Mouse (Mus musculus) cerebellum, adult 9-11 months (tissue): Measurements from ENCODE around the gene Kin.

Experiments used
- DNase-seq: peaks from one replicate; pipeline ENCODE4 v3.0.0; 2022

Gene Kin

DNA sequence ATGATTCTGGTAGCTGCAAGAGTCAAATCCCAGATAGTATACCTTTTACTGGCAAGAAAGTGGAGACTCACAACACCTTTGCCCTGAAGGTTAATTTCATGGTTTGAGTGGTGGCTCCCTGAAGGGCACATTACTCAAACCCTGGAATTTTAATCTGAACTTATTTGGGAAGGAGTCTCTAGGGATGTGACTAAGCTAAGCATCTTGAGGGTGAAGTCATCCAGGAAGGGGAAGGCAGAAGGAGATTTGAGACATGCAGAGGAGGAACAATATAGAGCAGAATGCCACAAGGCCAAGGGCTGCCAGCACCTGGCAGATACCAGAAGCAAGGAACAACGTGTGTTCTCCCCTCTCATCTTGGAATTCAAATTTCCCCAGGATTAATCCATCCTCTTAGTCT lies 38.4 kb downstream of the Kin start:
- no peak for DNase-seq

DNA sequence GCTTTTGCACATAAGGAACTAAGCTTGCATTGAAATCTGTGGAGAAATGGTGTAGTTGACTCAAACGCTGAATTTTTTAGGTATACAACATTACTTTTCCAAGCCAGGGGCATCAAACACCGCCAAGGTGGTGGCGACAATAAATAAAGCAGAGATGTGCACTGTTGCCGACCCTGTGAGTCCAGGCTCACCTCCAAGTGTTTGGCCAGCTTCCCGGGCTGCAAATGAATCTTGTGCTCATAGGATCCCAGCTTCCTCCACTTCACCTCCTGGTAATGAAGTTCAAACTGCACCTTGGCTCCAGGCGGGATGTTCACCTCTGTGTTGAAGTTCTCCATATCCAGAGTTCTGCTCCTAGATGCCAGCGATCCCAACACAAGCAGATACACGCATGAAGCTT lies 38.9 kb downstream of the Kin start:
- DNase-seq, result no peak

DNA sequence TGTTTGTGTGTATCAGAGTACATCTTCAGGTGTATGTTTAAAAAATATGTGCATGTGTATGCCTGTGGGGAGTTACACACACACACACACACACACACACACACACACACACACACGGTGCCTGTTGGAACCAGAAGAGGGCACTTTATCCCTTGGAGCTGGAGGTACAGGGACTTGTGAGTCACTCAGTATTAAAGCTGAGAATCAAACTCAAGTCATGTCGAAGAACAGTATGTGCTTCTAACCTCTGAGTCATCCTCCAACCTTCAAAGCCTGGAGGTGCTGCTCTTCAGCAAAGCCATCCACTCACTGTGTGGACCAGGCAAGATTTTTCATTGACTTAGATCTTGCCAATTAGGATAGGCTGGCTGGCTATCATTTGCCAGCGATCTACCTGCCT lies 41.4 kb downstream of the Kin start:
- DNase-seq, result no peak

- DNase-seq, result no peak
These were observed 45.7 kb downstream of the Kin start for GRCm38 (mm10) chr2:10126122-10126521.

DNA sequence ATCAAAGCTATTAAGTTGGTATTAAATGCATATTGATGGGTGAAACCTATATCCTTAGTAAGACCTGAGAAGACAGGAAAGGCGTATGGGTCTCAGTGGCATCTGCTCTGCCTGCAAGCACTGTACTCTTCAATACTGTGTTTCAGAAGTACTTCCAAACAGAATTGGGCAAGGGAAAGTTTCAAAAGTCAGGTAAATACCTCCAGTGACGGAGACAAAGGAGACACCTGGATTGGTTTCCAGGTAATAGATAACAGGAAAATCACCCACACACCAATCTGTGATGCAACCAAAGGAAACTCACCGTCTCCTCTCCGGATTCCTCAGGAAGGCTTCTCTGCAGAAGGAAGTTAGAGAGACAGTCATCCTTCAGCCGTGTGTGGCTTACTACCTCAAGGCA lies 47.1 kb downstream of the Kin start:
- DNase-seq, result no peak

DNA sequence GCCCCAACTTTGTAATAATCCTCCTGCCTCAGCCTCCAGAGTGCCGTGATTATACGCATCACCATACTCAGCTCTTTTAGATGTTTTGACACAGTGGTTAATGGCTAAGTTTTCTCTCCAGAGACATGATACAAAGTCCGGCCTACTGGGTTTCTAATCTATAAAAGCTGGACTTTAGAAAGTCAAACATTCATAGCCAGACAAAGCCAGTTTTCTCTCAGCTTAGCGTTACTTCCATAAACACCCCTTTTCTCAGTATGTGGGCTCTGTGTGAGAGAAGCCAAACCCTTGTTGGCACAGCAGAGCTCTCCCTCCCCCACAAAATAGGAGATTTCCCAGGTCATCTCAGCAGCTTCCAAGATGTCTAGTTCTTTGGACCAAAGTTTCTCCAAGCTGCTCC lies 48.2 kb downstream of the Kin start:
- no peak for DNase-seq

GRCm38 (mm10) chr2:10130341-10130990 lies 50.1 kb downstream of the Kin start:
- no peak for DNase-seq

GRCm38 (mm10) chr2:10131296-10131695 lies 50.9 kb downstream of the Kin start, which contains the start of gene Itih2:
TSS of gene Itih2 (minus strand) at chr2:10131396.
- DNase-seq, result no peak

DNA sequence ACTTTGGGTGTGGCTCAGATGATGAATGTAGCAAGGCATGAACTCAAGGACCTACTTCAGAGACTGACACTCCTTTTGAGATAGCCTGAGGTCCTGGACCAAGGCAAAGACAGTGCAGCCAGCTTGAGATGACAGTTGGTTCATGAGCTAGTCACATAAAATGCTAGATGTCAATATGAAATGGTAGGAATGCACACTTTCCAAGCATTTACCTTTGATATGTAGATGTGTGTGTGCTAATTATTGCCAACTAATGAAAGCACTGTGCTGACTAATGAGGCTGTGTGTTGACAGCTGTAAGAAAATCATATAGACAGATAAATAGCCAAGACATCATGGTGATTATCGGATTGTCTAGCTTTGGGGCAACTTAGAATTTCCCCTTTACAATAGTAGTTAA lies 51.7 kb downstream of the Kin start:
- DNase-seq, result no peak

DNA sequence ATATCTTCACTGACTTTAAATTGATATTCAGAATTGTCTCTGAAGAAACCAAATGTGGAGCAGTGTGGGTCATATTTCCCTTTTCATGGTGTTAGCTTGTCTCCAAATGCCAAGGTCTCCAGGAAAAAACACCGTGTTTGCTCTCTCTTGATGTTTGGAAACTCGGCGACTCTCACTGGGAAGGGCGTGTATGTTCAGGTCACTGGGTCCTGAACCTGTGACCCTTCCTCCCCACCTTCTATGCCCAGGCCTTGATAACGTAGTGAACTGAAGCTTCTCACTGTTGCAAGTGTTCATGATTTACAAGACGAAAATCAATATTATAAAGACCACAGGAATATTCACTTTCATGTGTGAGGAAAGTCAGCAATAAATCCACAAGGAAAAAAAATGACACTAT lies 53.5 kb downstream of the Kin start:
- DNase-seq, result no peak

- no peak for DNase-seq
These were observed 56.9 kb downstream of the Kin start for GRCm38 (mm10) chr2:10137320-10137719.

GRCm38 (mm10) chr2:10140456-10140855 lies 60.1 kb downstream of the Kin start:
- peak; percentile 10 for DNase-seq
